Mouse (Mus musculus): ENCODE measurements around the gene Hist1h4h.
"Not testable (repeated sequence)": the region's sequence is repeated elsewhere in the genome, so short reads cannot be mapped to it uniquely, and the experiment has no call there.

The Hist1h4h gene

GRCm38 (mm10) chr13:23555839-23556416 is 25.1 kb downstream of the Hist1h4h start:
- DNase-seq: peak; percentile 54 to 59

- DNase-seq: no peak
Measured at GRCm38 (mm10) chr13:23556906-23557305, 26.1 kb downstream of the Hist1h4h start.

- not testable (repeated sequence) for DNase-seq
Measured at GRCm38 (mm10) chr13:23560699-23561098, 29.8 kb downstream of the Hist1h4h start.

GRCm38 (mm10) chr13:23561531-23561882 is 30.7 kb downstream of the Hist1h4h start:
- not testable (repeated sequence) for DNase-seq

- peak; percentile 86 to 90 for DNase-seq
Measured at GRCm38 (mm10) chr13:23561883-23562659, 31.2 kb downstream of the Hist1h4h start, which contains the start of gene Hist1h3e. Gene Hist1h3e (minus strand): TSS chr13:23562369.

- DNase-seq: no peak
Measured at GRCm38 (mm10) chr13:23562699-23563462, 32.0 kb downstream of the Hist1h4h start.

- DNase-seq: no peak
Measured at GRCm38 (mm10) chr13:23564482-23564881, 33.6 kb downstream of the Hist1h4h start.

- not testable (repeated sequence) for DNase-seq
Measured at GRCm38 (mm10) chr13:23570261-23571021, 39.6 kb downstream of the Hist1h4h start.

GRCm38 (mm10) chr13:23571022-23571503 is 40.2 kb downstream of the Hist1h4h start, which contains the start of the genes Hist1h2ae and Hist1h2bg:
Gene Hist1h2ae (minus strand): TSS chr13:23571220.
Gene Hist1h2bg (plus strand): TSS chr13:23571396.
- peak; percentile 75 to 81 for DNase-seq

GRCm38 (mm10) chr13:23571504-23572217 is 40.8 kb downstream of the Hist1h4h start:
- DNase-seq: not testable (repeated sequence)

GRCm38 (mm10) chr13:23572218-23573033 is 41.6 kb downstream of the Hist1h4h start:
- no peak for DNase-seq

GRCm38 (mm10) chr13:23573034-23573897 is 42.4 kb downstream of the Hist1h4h start:
- DNase-seq: peak in 1 of 2 experiments; percentile 40

GRCm38 (mm10) chr13:23573898-23574524 is 43.2 kb downstream of the Hist1h4h start, which contains the start of the genes Hist1h2bf and Hist1h2ad:
Gene Hist1h2bf (minus strand): TSS chr13:23574196.
Gene Hist1h2ad (plus strand): TSS chr13:23574381.
- DNase-seq: peak; percentile 83 to 90

- not testable (repeated sequence) for DNase-seq
Measured at GRCm38 (mm10) chr13:23574546-23575170, 43.8 kb downstream of the Hist1h4h start.

GRCm38 (mm10) chr13:23575271-23575851 is 44.5 kb downstream of the Hist1h4h start, which contains the start of gene Hist1h3d:
Gene Hist1h3d (plus strand): TSS chr13:23575763.
- peak in 1 of 2 experiments; percentile 34 for DNase-seq

- DNase-seq: peak in 1 of 2 experiments; percentile 42
Measured at GRCm38 (mm10) chr13:23575864-23576313, 45.0 kb downstream of the Hist1h4h start.

GRCm38 (mm10) chr13:23576351-23576881 is 45.6 kb downstream of the Hist1h4h start:
- DNase-seq: no peak
